Mouse (Mus musculus) spleen, adult 2 months (tissue): ENCODE data around the gene Brwd1.

Experiments used
- CTCF ChIP-seq: fragments of 200-500 bp; IDR thresholded peaks from 2 replicates; pipeline ENCODE4 v1.5.1; 2011; ENCODE audit warnings: mild to moderate bottlenecking, inconsistent platforms; ENCODE audit not compliant: insufficient read depth, insufficient read length, insufficient replicate concordance; ENCODE audit errors: extremely low read depth
- POLR2A ChIP-seq: fragments of 200-500 bp; IDR thresholded peaks from 2 replicates; pipeline ENCODE4 v1.6.1; 2011; ENCODE audit warnings: low read depth, low read length, inconsistent platforms

- TF ChIP-seq POLR2A (no peak), CTCF (no peak)
These were observed 16.2 kb downstream of the Brwd1 start for GRCm38 (mm10) chr16:96066174-96066573.
